Mouse (Mus musculus) ES-Bruce4 (cell line): ENCODE results near the gene Fbxl18. TPM values are rescaled to one million over a fixed set of nuclear protein-coding genes. Genes with fewer than 3 reads are reported as not detected.
"Not testable (repeated sequence)": the region's sequence is repeated elsewhere in the genome, so short reads cannot be mapped to it uniquely, and the experiment has no call there.

Experiments used
- H3K27ac ChIP-seq: 2 replicates; pipeline ENCODE4 v1.5.1; 2012; ENCODE audit warnings: low read length, inconsistent platforms; ENCODE audit not compliant: insufficient read depth
- H3K27me3 ChIP-seq: 2 replicates; pipeline ENCODE4 v1.6.1; 2012; ENCODE audit warnings: mild to moderate bottlenecking, low read length, inconsistent platforms; ENCODE audit not compliant: control insufficient read depth, poor library complexity, insufficient read depth, severe bottlenecking
- H3K36me3 ChIP-seq: 2 replicates; pipeline ENCODE4 v1.6.1; 2012; ENCODE audit warnings: inconsistent platforms, mild to moderate bottlenecking, low read length, moderate library complexity; ENCODE audit not compliant: control insufficient read depth, poor library complexity, insufficient read depth, severe bottlenecking
- H3K4me1 ChIP-seq: one replicate; pipeline ENCODE4 v1.8.1; 2011; ENCODE audit warnings: low read length; ENCODE audit not compliant: control insufficient read depth, insufficient read depth
- H3K4me3 ChIP-seq: 2 replicates; pipeline ENCODE4 v1.5.1; 2011; ENCODE audit warnings: low read depth, mild to moderate bottlenecking, low read length
- H3K9ac ChIP-seq: 2 replicates; pipeline ENCODE4 v1.6.1; 2012; ENCODE audit warnings: low read depth, mild to moderate bottlenecking, inconsistent platforms; ENCODE audit not compliant: poor library complexity, severe bottlenecking
- H3K9me3 ChIP-seq: replicated peaks from 2 replicates; pipeline ENCODE4 v1.6.1; 2012; ENCODE audit warnings: mild to moderate bottlenecking, low read length, inconsistent platforms; ENCODE audit not compliant: control insufficient read depth, poor library complexity, insufficient read depth, severe bottlenecking
- CTCF ChIP-seq: IDR thresholded peaks from one replicate; pipeline ENCODE4 v1.8.1; 2011; ENCODE audit warnings: low read depth, low read length
- EP300 ChIP-seq: IDR thresholded peaks from 2 replicates; pipeline ENCODE4 v1.6.1; 2011; ENCODE audit warnings: low read depth, low read length; ENCODE audit not compliant: insufficient read depth
- POLR2A ChIP-seq: IDR thresholded peaks from one replicate; pipeline ENCODE4 v1.8.1; 2011; ENCODE audit warnings: low read length; ENCODE audit not compliant: insufficient read depth
- polyA plus RNA-seq: library from polyadenylated mRNA; stranded (reverse); fragments of >200 nt; gene quantifications from 2 replicates; pipeline ENCODE4 v1.2.4, GENCODE M21; 2011; ENCODE audit warnings: low read depth; ENCODE audit not compliant: missing spikeins, insufficient read depth, insufficient read length

The Fbxl18 gene
- polyA plus RNA-seq, 1 experiment, result 19.3 TPM

GRCm38 (mm10) chr5:142848149-142848548, 47.1 kb downstream of the Fbxl18 start:
- TF ChIP-seq POLR2A (no peak), CTCF (no peak), EP300 (no peak)
- Histone ChIP-seq H3K4me1 (no peaks in the 10 kb centered on the region), H3K27me3 (no peaks in the 10 kb centered on the region), H3K36me3 (no peaks in the 10 kb centered on the region), H3K27ac (no peak overlapping the region), H3K9me3 (no peaks in the 10 kb centered on the region), H3K9ac (no peak overlapping the region), H3K4me3 (no peak overlapping the region)

- TF ChIP-seq POLR2A, result no peak
- TF ChIP-seq CTCF, result peak; percentile 84
- H3K9ac ChIP-seq, result no peak overlapping the region
Observed at GRCm38 (mm10) chr5:142844467-142844866, 50.8 kb downstream of the Fbxl18 start.

GRCm38 (mm10) chr5:142842137-142842642, 53.0 kb downstream of the Fbxl18 start:
- peaks cover 8% of the 10 kb centered on the region for H3K4me1 ChIP-seq
- no peaks in the 10 kb centered on the region for H3K9me3 ChIP-seq
- TF ChIP-seq EP300, result no peak
- no peak for TF ChIP-seq POLR2A
- peak; percentile 75 for TF ChIP-seq CTCF
- no peaks in the 10 kb centered on the region for H3K36me3 ChIP-seq
- H3K4me3 ChIP-seq, result no peak overlapping the region
- no peaks in the 10 kb centered on the region for H3K27me3 ChIP-seq
- H3K27ac ChIP-seq, result peak overlapping the region; percentile 5; the same call in 1 of the 2 replicates
- H3K9ac ChIP-seq, result no peak overlapping the region

More at GRCm38 (mm10) chr5:142844467-142844866, 50.8 kb downstream of the Fbxl18 start:
- H3K9me3 ChIP-seq, result no peaks in the 10 kb centered on the region
- H3K4me3 ChIP-seq, result no peak overlapping the region
- H3K27me3 ChIP-seq, result no peaks in the 10 kb centered on the region
- H3K27ac ChIP-seq, result no peak overlapping the region
- H3K4me1 ChIP-seq, result peaks cover 8% of the 10 kb centered on the region
- H3K36me3 ChIP-seq, result no peaks in the 10 kb centered on the region

GRCm38 (mm10) chr5:142841372-142842136, 53.7 kb downstream of the Fbxl18 start:
- Histone ChIP-seq H3K36me3 (no peaks in the 10 kb centered on the region), H3K27me3 (no peaks in the 10 kb centered on the region), H3K27ac (peak overlapping the region; percentile 5; the same call in 1 of the 2 replicates), H3K4me3 (no peak overlapping the region), H3K9me3 (no peaks in the 10 kb centered on the region), H3K4me1 (peaks cover 8% of the 10 kb centered on the region), H3K9ac (no peak overlapping the region)
- no peak for TF ChIP-seq CTCF
- TF ChIP-seq POLR2A, result no peak
- TF ChIP-seq EP300, result no peak

- H3K4me3 ChIP-seq, H3K27ac ChIP-seq, H3K36me3 ChIP-seq, H3K9me3 ChIP-seq, H3K27me3 ChIP-seq, H3K9ac ChIP-seq, H3K4me1 ChIP-seq: not testable (repeated sequence)
Observed at GRCm38 (mm10) chr5:142837427-142837826, 57.8 kb downstream of the Fbxl18 start.

GRCm38 (mm10) chr5:142836891-142837290, 58.3 kb downstream of the Fbxl18 start:
- Histone ChIP-seq H3K4me1 (peaks cover 8% of the 10 kb centered on the region), H3K4me3 (no peak overlapping the region), H3K27me3 (no peaks in the 10 kb centered on the region), H3K27ac (no peak overlapping the region), H3K36me3 (no peaks in the 10 kb centered on the region), H3K9ac (no peak overlapping the region), H3K9me3 (peaks cover 3% of the 10 kb centered on the region; the same call in 1 of the 2 replicates)
- TF ChIP-seq EP300 (0 out of 2 replicates have a peak, but pooled peaks have one; percentile 12), POLR2A (no peak)
